Mouse (Mus musculus): ENCODE measurements around the gene Zfp963. TPM values are rescaled to one million over a fixed set of nuclear protein-coding genes. Genes with fewer than 3 reads are reported as not detected.
A peak's percentile ranks its signal among the peaks of the same experiment; 100 is the strongest.

Gene Zfp963
- 5.3 and 5.4 TPM in 2 replicates for polyA plus RNA-seq (2015; fragmentation: Nextera tagmentation; extraction: Ambion mirVana)

DNA sequence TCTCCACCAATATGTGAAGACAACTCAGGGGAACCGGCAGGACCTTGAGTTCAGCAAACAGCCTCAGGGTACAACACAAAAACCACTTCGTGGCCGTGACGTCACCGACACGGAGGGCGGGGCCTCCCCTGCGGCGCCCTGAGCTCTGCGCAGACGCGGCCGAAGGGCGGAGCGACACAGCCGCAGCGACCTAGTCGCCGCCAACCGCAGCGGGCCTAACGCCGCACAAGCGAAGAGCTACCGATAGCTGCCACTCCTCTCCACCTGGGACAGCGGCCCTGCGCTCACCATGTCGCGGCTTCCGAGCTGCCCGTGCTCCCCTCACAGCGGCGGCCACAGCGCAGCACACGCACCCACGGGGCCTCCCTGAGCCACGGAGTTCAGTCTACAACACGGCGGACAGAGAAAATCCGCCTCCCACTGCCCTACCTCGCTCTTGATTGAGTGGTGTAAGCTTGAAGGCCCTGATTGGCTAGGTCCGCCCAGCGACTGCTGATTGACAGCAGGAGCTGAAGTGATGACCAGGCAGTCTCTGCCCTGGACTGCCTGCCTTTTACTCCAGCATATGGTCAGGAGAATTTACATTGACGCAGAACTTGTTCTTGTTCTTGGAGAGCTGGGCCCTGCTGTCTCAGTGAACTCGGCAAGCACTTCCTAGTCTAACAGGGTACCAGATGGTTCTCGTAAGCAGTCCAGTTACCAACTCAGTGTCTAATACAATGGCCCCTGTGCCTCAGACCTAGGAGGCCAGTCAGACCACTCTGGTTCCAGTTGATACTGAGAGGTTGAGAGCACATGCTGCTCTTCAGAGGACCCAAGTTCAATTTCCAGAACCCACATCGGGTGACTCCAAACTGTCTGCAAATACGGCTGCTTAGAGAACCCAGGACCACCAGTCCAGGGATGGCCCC, at the start of gene Zfp963:
Gene Zfp963 (minus strand): TSS at position 427 of the 911 bp plus-strand sequence.
- DNase-seq (ENCODE audit: low spot score): peak; percentile 95

DNA sequence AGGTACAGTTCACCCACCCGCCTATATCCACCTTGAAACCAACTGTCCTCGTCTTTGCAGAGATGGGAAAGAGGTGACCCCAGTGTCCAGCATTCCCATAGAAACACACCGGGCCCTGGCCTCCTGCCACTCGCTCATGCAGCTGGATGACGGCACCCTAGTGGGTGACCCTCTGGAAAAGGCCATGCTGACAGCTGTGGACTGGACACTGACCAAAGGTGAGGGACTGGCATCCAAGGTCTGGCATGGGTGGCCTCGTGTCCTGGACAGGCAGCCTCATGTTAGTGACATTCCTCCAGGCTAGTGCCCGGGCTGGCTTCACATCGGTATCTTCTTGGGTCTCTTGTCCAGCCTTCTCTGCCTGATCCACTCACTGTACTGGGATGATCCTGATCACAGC, 49.5 kb upstream of the Zfp963 start:
- no peak for DNase-seq (ENCODE audit: low spot score)

DNA sequence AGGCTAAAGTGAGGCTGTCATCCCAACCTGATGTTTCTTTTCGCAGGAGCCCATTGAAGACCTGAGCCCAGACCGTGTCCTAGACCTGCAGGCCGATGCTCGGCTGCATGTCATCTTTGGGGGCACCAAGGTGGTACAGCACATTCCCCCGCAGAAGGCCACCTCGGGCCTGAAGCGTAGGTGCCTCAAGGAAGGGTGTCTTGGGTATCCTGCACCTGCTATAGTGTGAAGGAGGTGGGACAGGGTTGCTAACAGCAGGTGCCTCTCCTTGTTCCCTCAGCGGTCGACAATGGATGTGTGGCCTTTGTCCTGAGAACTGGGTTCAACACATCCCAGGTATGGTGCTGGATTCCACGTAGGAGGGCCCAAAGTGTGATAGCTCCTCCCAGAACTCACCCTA, 47.9 kb upstream of the Zfp963 start:
- no peak for DNase-seq (ENCODE audit: low spot score)

DNA sequence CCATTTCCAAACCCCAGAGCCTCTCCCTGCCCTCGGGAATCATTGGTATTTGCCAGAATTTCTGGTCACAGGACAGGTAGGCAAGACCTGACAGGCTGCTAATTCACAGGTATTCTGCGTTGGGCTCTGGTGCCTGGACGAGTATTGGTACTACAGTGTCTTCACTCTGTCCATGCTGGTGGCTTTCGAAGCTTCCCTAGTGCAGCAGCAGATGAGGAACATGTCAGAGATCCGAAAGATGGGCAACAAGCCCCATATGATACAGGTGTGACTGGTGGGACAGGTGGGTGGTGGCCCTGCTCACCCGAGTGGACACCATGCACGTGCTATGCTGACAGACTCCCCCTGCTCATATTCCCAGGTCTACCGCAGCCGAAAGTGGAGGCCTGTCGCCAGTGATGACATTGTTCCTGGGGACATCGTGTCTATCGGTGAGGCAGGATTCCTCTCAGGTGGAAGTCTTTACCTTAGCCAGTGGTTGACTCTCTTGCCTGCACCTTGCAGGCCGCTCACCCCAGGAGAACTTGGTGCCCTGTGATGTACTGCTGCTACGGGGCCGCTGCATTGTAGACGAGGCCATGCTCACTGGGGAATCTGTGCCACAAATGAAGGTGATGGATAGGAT, 47.1 kb upstream of the Zfp963 start:
- DNase-seq (ENCODE audit: low spot score): no peak

DNA sequence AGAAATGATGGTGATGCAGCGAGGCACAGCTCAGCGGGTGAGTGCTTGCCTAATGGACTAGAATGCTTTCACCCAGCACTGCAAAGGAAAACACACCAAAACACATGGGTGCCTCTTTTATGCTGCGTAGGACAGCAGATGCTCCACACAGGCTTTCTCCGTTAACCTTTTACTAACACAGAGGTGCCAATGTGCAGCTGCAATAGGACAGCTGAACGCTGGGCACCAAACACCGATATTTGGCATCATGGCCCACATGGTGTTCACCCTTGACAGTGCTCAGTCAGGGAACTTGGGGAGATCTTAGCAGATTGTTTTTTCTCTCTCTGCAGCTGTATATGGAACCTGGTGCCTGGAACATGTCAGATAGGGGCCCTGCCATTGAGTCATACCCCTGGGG, 45.1 kb upstream of the Zfp963 start:
- DNase-seq (ENCODE audit: low spot score): no peak

DNA sequence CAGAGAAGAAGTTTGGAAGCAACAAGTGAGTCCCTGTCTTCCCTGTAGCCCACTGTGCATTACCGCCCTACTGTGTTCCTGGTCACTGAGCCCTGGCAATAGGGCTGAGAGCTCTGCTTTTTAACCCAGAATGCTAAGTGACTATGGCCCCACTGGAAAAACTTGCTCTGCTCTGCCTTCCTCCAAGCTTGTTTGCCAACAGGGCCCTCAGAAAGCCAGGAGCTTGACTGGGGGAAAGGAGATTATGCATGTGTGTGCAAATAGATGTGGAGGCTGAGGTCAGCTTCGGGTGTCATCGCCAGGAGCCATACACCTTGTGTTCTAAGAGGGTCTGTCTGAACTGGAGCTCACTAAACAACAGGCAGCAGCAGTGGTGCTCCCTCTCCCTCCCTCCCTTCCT, 44.3 kb upstream of the Zfp963 start:
- no peak for DNase-seq (ENCODE audit: low spot score)

DNA sequence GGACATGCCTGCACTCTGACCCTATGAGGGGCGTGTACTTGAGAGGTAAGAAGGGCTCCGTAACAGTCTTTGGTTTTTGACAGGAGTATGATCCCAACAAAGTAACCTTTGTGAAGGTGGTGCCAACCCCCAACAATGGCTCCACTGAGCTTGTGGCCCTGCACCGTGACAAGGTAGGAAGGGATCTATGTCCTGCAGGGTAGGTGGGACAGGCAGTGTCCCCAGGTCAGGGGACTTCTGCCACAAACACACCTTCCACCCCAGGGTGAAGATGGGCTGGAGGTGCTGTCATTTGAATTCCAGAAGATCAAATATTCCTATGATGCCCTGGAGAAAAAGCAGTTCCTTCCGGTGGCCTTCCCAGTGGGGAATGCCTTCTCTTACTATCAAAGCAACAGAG, 43.9 kb upstream of the Zfp963 start:
- DNase-seq (ENCODE audit: low spot score): no peak

DNA sequence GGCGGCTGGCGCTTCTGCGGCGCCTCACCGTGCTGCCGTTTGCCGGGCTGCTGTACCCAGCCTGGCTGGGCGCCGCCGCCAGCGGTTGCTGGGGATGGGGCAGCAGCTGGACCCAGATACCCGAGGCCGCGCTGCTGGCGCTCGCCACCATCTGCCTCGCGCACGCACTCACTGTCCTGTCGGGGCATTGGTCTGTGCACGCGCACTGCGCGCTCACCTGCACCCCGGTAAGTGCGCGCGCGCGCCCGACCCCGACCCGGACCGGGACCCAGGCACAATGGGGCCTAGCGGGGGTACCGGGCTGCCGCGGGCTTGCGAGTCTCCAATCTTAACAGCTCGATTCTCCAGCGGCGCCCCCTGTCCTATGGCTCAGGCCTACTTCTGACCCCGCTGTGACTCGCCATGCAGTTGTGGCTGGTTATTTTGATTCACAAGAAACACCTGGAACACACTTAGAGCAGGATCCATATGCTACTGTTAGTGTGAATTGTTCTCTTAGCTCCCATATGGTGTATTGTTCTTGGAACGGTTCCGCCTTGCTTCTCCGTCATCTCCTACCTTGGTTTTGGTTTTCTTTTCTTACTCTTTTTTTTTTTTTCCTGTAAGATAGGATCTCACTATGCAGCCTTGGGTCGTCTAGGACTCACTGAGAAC, 41.8 kb upstream of the Zfp963 start:
- DNase-seq (ENCODE audit: low spot score): peak; percentile 60

DNA sequence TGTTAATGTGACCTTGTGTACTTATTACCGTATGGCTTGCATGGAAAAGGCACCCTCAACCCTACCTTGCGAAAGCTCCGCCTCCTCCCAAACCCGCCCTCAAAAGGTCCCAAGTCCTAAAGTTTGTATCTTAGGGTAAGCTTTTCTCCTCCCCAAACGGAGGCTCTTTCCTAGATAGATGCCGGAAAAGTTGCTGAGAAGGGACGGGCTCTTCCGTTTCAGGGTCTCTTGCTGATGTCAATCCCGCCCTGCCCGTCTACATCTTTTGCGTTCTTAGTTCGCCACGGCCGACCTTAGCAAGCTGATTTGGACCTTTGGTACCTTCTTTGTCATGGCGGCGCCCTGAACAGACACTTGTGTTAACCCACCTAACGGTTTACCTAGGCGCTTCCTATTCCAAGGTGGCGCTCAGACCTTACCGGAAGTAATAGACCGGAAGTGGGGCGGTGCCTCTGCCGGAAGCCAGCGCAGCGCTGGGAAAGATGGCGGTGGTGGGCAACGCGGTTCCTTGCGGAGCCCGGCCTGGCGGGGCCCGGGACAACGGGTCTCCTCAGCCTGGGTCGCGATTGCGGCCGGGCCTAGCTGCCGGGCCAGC, 41.1 kb upstream of the Zfp963 start, which contains the start of the genes Atp13a1 and Zfp866:
Gene Atp13a1 (plus strand): TSS at position 391 of the 595 bp plus-strand sequence.
Gene Zfp866 (minus strand): TSS at position 406 of the 595 bp plus-strand sequence.
- peak; percentile 93 for DNase-seq (ENCODE audit: low spot score)

DNA sequence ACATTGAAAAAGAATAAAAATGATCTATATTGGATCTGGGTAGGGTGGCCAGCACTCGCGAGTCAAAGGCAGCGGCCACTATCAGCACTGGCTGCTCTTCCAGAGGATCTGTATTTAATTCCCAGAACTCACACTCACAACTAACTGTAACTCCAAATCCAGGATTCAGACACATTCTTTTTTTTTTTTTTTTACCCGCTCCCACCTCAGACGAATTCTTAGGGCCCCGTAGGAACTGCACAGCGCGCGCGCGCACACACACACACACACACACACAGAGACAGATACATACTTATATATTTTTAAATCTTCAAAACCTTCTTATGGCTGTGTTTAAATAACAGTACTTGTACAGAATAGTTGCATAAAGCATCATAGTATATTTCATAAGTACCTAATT, 40.6 kb upstream of the Zfp963 start:
- no peak for DNase-seq (ENCODE audit: low spot score)

DNA sequence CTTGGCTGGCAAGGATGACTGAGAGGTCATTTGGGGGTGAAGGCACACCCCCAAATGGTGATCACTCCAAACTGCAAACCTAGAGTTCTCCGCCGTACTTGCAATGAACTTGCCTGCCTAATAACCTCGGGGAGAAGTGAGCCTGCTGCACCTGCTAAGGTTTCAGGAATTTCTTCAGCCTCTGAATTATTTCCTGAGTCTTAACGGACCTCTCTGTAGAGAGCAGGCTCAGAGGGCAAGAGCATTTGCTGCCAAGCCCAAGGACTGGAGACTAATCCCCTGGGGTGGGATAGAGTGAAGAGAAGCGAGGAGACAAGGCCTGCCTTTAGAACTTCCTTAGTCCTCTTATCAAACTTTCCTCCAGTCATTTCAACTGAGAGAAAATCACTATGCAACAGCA, 40.0 kb upstream of the Zfp963 start:
- no peak for DNase-seq (ENCODE audit: low spot score)

DNA sequence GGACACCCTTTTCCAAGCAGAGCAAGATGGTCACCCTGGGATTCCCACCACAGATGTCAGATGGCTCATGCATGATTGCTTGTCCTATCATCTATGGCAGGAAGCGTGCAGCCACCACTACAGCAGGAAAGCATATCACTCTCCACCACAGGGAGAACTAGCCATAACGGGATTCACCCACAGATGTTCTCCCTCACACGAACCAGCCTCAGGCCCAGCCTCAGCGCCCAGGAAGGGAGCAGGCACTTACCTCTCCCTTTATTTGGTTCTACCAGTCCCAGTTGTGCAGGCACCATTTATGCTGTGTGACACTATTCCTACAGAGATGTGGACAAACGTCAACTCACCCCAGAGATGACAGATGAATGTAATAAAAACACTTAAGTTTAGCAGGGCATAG, 39.3 kb upstream of the Zfp963 start:
- no peak for DNase-seq (ENCODE audit: low spot score)

DNA sequence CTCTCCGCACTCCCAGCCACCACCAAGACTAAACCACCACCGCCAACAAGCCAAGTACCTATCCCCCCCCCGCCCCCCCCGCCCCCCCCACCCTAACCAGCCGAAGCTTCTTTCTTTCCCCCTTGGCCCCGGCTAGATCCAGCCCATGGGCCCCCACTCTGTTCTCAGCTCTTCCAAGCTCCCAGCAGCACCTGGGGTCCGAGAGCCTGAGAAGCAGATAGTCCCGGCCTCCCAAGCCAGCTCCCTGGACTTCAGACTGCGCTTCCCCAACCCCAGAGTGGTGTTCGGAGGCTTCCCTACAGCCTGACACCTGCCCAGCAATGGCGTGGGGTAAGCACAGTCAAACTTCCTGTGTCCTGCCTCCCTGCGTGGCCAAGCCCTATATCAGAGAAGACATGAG, 27.3 kb upstream of the Zfp963 start:
- DNase-seq (ENCODE audit: low spot score): no peak

DNA sequence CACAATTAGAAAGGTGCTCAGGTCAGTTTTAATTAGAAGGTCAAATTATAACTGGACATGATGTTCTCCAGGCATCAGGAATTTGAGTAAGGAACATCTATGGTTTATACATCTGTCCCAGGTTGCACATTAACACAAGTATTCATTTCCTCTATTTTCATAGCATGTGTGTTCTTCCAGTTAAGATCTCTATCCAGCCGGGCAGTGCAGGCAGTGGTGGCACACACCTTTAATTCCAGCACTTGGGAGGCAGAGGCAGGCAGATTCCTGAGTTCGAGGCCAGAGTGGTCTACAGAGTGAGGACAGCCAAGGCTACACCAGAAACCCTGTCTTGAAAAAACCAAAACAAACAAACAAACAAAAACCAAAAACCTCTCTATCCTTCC, 25.4 kb upstream of the Zfp963 start:
- DNase-seq (ENCODE audit: low spot score): no peak

DNA sequence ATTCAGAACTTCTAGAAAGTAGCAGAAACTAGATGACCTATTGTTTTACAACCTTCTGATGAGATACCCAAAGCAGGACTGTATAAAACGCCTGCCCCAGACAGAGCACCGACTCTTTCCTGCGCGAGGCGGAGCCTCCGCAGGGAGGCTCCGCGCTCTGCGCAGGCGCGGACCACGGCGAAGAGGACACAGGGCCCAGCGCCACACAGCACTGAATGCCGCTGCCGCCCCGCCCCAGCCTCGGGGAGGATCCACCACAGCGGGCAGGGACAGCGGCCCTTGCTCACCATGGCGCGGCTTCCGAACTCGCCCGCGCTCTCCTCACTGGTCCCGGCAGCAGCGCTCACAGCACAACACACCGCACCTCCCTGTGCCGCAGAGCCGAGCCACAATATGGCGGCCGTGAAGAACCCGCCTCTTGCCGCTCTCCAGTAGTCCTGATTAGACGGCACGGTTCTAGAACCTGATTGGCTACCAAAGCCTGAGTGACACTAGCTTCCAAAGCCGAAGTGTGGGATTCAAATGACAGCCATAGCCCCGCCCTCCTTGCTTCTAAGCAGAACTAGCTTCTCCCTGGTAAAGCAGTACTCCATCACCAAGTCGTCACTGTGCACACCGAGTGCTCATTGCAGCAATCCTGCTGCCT, 24.9 kb upstream of the Zfp963 start, which contains the start of gene Gm20422:
Gene Gm20422 (minus strand): TSS at position 384 of the 646 bp plus-strand sequence.
- DNase-seq (ENCODE audit: low spot score): peak; percentile 96

DNA sequence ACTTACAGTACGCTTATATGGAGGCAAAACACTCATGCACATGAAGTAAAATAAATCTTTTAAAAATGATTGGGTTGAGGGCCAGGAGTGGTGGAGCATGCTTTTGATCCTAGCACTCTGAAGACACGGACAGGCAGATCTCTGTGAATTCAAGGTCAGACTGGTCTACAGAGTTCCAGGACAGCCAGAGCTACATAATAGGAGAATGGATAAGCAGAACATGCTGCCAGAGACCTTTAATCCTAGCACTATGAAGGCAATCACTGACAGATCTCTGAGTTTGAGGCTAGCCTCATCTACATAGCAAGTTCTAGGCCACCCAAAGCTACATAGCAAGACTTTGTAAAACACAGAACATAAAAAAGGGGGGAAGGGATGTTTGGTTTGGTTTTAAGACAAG, 22.3 kb upstream of the Zfp963 start:
- DNase-seq (ENCODE audit: low spot score): no peak

DNA sequence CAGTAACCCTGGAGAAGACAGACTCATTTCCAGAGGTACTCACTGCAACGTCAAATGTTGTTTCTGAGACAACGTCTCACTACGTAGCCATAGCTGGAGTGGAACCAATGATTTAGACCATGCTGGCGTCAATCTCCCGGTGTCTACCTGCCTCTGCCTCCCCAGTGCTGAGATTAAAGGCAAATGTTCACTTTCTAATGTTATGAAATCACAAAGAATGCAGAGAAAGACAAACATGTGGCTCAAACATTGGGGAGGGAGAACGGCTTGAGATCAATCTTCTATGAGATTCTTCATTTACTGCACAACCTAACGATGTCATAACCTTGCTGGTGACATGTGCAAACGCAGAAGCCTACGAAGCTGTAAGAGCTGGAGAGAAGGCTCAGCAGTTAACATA, 21.5 kb upstream of the Zfp963 start:
- DNase-seq (ENCODE audit: low spot score): no peak

DNA sequence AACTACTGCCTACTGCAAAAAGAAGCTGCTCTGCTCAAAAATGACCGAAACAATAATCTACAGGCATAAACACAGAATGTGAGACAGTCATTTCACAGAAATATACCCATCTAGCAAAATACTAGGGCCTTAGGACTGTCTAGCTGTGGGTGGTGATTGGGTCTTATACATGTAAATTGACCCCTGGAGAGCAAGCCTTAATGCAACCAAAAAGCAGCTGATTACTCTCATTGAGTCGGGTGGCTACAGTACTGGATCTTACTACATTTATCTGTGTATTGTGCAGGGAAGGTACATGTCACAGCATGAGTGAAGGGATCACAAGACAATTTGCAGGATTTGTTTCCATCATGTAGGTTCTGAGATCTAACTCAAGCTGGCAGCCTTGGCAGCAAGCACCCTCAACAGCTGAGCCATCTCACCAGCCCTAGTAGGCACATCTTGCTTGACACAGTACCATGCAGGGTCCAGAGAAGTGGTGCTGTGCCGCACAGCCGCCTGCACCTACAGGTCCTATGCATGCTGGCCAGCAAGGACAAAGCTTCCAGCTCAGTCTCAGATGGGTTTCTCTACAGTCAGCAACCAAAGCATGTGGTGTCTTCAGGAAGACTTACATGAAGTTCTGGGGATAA, 12.2 kb upstream of the Zfp963 start:
- no peak for DNase-seq (ENCODE audit: low spot score)

DNA sequence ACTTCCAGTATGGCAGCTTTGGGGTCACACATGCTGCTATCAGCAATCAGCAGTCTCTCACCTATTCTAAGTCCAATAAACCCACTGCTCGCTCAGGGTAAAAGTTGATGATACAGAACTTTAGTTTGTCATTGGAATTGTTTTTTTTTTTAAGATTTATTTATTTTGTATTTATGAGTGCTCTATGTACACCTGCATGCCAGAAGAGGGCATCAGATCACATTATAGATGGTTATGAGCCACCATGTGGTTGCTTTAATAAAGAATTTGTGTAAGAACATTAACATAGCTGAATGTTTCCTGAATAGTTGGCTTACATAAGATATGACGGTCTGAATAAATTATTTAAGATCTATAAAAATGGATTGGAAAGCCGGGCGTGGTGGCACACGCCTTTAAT, 8.5 kb upstream of the Zfp963 start:
- DNase-seq (ENCODE audit: low spot score): no peak

DNA sequence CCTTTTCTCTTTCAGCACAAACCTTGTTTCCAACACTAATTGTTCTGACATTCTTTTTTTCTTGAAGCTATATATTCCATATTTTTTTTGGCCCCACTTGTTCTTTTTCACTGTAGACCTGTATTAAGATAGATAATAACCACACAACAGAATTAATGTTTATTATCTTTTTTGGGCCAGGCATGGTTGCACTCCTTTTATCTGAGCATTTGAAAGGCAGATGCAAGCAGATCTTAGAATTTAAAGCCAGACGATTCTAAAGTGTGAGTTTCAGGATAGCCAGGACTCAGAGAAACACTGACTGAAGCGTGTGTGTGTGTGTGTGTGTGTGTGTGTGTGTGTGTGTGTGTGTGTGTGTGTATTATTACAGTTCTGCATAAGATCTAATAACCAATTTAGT, 2.7 kb upstream of the Zfp963 start:
- DNase-seq (ENCODE audit: low spot score): no peak

DNA sequence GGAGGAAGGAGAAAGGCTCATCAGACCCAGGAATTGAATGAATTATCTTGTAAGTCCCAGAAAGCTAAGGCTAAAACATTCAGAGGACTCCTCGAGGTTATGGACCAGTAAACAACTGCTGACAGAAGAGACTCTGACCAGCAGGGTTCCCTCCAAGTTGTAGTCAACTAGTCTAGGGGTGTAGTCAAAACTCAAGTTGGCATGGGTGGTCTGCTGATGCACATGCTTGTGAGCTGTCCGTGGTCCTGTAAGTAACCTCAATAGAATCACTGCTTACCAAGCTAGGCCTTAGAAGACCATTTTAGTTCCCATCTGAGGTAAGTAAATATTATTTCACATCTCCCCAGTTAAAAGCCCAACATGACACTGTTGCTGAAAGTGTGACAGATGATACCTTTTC, 8.5 kb downstream of the Zfp963 start:
- DNase-seq (ENCODE audit: low spot score): no peak

Measured in thymus, postnatal 0 days (tissue).